Comparison of ENCODE assay signal across 24 mouse cellular contexts in genomic region chr6:141068861-141069467, GRCm38 (mm10).
DNase-seq lines count a peak whose midpoint lies in the region; ATAC-seq and TF ChIP-seq lines count a peak whose summit lies in the region.
"Had no signal": no experiment of that assay in that cellular context is flagged by ENCODE, and none has a peak within 500 bp of the region (broad histone marks: within the 10 kb centered on the region; RNA-seq: fewer than 3 reads in every experiment).

No protein-coding gene starts in this region.

- no peak overlapping the region for H3K27ac ChIP-seq in hindbrain, embryonic 12.5 days
- no peak overlapping the region for H3K27ac ChIP-seq in hindbrain, embryonic 16.5 days (ENCODE audit: low read depth, low read length)
- H3K27ac ChIP-seq in forebrain, postnatal 0 days (ENCODE audit: low read depth, low read length), result no peak overlapping the region
- H3K27ac ChIP-seq: heart, adult 2 months; hindbrain, postnatal 0 days; limb, embryonic 10.5 days; liver, embryonic 15.5 days; macrophage had no signal

- TF ChIP-seq POLR2A in brain, embryonic 14.5 days (IDR thresholded peaks at IDR 0.05; ENCODE audit: borderline replicate concordance, extremely low read depth, insufficient read depth, insufficient read length, poor library complexity, severe bottlenecking), result no peak

- H3K4me2 ChIP-seq in hindbrain, embryonic 12.5 days (replicated peaks), result no peak overlapping the region
- no peak overlapping the region for H3K4me2 ChIP-seq in hindbrain, embryonic 16.5 days (ENCODE audit: low read length)
- H3K4me2 ChIP-seq in forebrain, postnatal 0 days (ENCODE audit: low read depth), result no peak overlapping the region
- H3K4me2 ChIP-seq: liver, embryonic 15.5 days had no signal

- peak; percentile 72 for DNase-seq in brain, embryonic 14.5 days (ENCODE audit: low read depth)
- DNase-seq in forebrain, postnatal 0 days, result peak; percentile 17
- peak; percentile 73 for DNase-seq in retina, postnatal 1 day
- DNase-seq in left cerebral cortex, postnatal 25 days (ENCODE audit: low spot score in 2 of 2), result no peak
- no peak for DNase-seq in lung, adult 18-20 months
- DNase-seq: adrenal gland, postnatal 10 days; B cell, adult 2 months; cerebellum, adult 8-10 months; gastrocnemius, postnatal 36 days; heart, adult 2 months; heart, postnatal 36 days; kidney, adult 9 months; kidney, postnatal 14 days; liver had no signal

- no peak for TF ChIP-seq CTCF in brain, embryonic 14.5 days (IDR thresholded peaks at IDR 0.05; ENCODE audit: borderline replicate concordance, extremely low read depth, insufficient read depth, insufficient read length)
- no peak for TF ChIP-seq CTCF in forebrain, postnatal 0 days (IDR thresholded peaks at IDR 0.05; ENCODE audit: low read depth)

- no peak overlapping the region for H3K9ac ChIP-seq in hindbrain, embryonic 12.5 days
- no peak overlapping the region for H3K9ac ChIP-seq in hindbrain, embryonic 16.5 days (ENCODE audit: low read depth, low read length)
- H3K9ac ChIP-seq in forebrain, postnatal 0 days, result no peak overlapping the region
- H3K9ac ChIP-seq: liver, embryonic 15.5 days had no signal

- no peak overlapping the region for H3K4me3 ChIP-seq in hindbrain, embryonic 12.5 days
- no peak overlapping the region for H3K4me3 ChIP-seq in hindbrain, embryonic 16.5 days (ENCODE audit: low read length)
- H3K4me3 ChIP-seq in forebrain, postnatal 0 days (ENCODE audit: low read depth, low read length), result no peak overlapping the region
- H3K4me3 ChIP-seq: heart, adult 2 months; limb, embryonic 10.5 days; liver, embryonic 15.5 days had no signal

- no peaks in the 10 kb centered on the region for H3K27me3 ChIP-seq in hindbrain, embryonic 12.5 days
- no peaks in the 10 kb centered on the region for H3K27me3 ChIP-seq in hindbrain, embryonic 16.5 days (replicated peaks; ENCODE audit: control insufficient read depth, insufficient read depth, low read length)
- no peaks in the 10 kb centered on the region; the same call in 1 of the 2 replicates for H3K27me3 ChIP-seq in forebrain, postnatal 0 days (ENCODE audit: insufficient read depth, low read length)
- H3K27me3 ChIP-seq: CH12.LX; liver, embryonic 15.5 days had no signal

- H3K36me3 ChIP-seq in hindbrain, embryonic 12.5 days, result no peaks in the 10 kb centered on the region
- no peaks in the 10 kb centered on the region for H3K36me3 ChIP-seq in hindbrain, embryonic 16.5 days (ENCODE audit: control insufficient read depth, insufficient read depth, low read length)
- H3K36me3 ChIP-seq in forebrain, postnatal 0 days (ENCODE audit: insufficient read depth), result no peaks in the 10 kb centered on the region
- H3K36me3 ChIP-seq: G1E; limb, embryonic 10.5 days; liver, embryonic 15.5 days had no signal

- ATAC-seq in hindbrain, embryonic 12.5 days (ENCODE audit: low FRiP score), result peak; percentile 55
- ATAC-seq in hindbrain, embryonic 16.5 days, result no peak
- peak; percentile 51 for ATAC-seq in forebrain, postnatal 0 days
- ATAC-seq: activated CD4-positive, CD25-positive, alpha-beta regulatory T cell, adult 4 months; hindbrain, postnatal 0 days; intestine, embryonic 16.5 days had no signal

- no peaks in the 10 kb centered on the region for H3K9me3 ChIP-seq in hindbrain, embryonic 12.5 days (replicated peaks)
- H3K9me3 ChIP-seq in hindbrain, embryonic 16.5 days (ENCODE audit: control insufficient read depth, low read length), result peaks cover 3% of the 10 kb centered on the region; the same call in 1 of the 2 replicates
- H3K9me3 ChIP-seq in forebrain, postnatal 0 days (ENCODE audit: low read length), result no peaks in the 10 kb centered on the region
- H3K9me3 ChIP-seq: limb, embryonic 10.5 days; liver, embryonic 15.5 days had no signal

- peaks cover 8% of the 10 kb centered on the region; the same call in 1 of the 2 replicates for H3K4me1 ChIP-seq in hindbrain, embryonic 12.5 days
- no peaks in the 10 kb centered on the region for H3K4me1 ChIP-seq in hindbrain, embryonic 16.5 days (ENCODE audit: control insufficient read depth, insufficient read depth, low read depth, low read length)
- H3K4me1 ChIP-seq in forebrain, postnatal 0 days (ENCODE audit: insufficient read depth), result no peaks in the 10 kb centered on the region
- H3K4me1 ChIP-seq: limb, embryonic 10.5 days; liver, embryonic 15.5 days had no signal

- intact Hi-C loops in left cerebral cortex, postnatal 25 days (cut with DNase I), result no loop called here

- 42% methylated on average over 6 of the region's 6 CpGs for WGBS in hindbrain, embryonic 12.5 days
- 38% methylated on average over 6 of the region's 6 CpGs for WGBS in hindbrain, embryonic 16.5 days
- WGBS in forebrain, postnatal 0 days, result 34% methylated on average over 6 of the region's 6 CpGs

Comparison
In these comparisons a context has a peak if more than half of its experiments do, and no peak if none do; other contexts are left out.
1. DNase-seq: peak in brain, embryonic 14.5 days (single experiment), forebrain, postnatal 0 days (single experiment) and retina, postnatal 1 day (single experiment); none in left cerebral cortex, postnatal 25 days (0 of 2) and lung, adult 18-20 months (0 of 2).